Mouse (Mus musculus): ENCODE data around the gene Galnt5. TPM values are rescaled to one million over a fixed set of nuclear protein-coding genes. Genes with fewer than 3 reads are reported as not detected.

The Galnt5 gene
- polyA plus RNA-seq (2017; shearing (Covaris generic)): not detected

DNA sequence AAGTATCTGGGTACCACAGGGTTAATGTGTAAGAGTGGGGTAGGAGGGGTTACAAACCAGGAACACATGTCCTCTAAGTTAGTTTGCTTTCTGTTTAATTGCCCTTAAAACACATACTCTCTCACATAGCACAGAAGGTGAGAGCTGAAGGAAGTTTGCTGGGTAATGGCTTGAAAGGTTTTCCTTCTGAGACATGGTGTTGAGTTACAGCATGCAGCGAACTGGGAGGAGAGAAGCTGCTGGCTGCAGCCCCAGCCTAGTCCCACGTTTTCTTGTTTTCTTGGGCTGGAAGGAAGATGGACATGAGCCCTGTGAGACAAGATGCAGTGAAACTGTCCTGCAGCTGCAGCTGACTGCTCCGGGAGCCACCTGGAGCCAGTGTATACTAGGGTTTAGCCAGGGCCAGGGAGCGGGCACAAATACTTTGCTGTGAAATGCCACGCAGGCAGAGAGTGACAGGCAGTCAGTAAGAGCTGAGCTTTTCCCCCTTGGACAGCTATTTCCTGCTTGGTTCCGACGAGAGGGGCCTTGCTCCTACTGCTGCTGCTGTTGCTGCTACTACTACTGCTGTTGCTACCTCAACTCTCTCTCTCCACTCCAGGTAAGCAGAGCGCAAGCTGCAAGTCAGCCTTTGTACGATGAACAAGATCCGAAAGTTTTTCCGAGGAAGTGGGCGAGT is at the start of gene Galnt5:
Gene Galnt5 (plus strand): TSS at position 133 of the 679 bp plus-strand sequence.

DNA sequence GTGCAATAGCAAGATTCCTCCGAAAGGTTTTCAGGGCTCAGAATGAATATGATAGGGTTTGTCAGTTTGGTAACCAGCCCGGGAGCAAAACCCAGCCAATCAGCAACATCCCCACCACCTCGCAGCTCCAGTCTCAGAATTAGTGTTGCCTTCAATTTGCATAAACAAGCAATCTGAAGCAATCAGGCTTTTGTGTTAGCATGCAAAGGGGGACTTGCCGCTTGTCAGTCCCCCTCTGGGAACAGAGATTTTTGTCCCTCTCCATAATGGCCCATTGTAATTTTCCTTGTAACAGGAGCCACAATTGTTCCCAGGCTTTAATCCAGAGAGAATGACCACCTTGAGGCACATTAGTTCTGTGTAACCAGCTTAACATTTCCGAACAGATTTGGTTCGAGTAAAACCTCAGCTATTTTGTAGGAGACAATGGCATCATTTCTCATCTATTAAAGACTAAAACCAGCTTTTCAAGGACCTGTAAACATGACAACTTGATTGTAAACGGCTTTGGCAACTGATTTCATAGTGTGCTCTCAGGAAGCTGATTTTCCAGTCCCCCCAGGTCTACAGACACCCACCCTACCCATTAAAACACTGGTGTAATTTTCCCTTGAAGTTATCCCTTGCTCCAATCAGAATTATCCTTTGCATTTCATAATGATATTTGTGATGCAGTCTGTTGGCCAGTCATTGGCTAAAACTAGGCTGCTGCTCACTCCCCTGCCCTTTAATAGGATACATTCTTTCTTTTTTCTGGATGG is 55.3 kb downstream of the Galnt5 start, which contains the start of gene Ermn:
Gene Ermn (minus strand): TSS at position 44 of the 761 bp plus-strand sequence.

Other genes starting within 250 kb of the Galnt5 start
- gene Ermn, start 55.0 kb downstream of the Galnt5 start, polyA plus RNA-seq (2017; shearing (Covaris generic)): 0.05 TPM
- gene Cytip, start 197.6 kb downstream of the Galnt5 start, polyA plus RNA-seq (2017; shearing (Covaris generic)): 638 TPM

Data from CD4-positive, CD25-positive, alpha-beta regulatory T cell (primary cell).